Mouse (Mus musculus): ENCODE data around the gene C130073F10Rik. TPM values are rescaled to one million over a fixed set of nuclear protein-coding genes. Genes with fewer than 3 reads are reported as not detected.
"Not testable (repeated sequence)": the region's sequence is repeated elsewhere in the genome, so short reads cannot be mapped to it uniquely, and the experiment has no call there.

Gene C130073F10Rik
- polyA plus RNA-seq, 1 experiment from 2014 or later: not detected

GRCm38 (mm10) chr4:101850908-101851307, 42.7 kb downstream of the C130073F10Rik start:
- no peak overlapping the region for H3K4me2 ChIP-seq (ENCODE audit: low read depth, low read length)
- ATAC-seq (ENCODE audit: insufficient read depth, low FRiP score): no peak

GRCm38 (mm10) chr4:101843923-101844322, 49.7 kb downstream of the C130073F10Rik start, which contains the start of gene B020004J07Rik:
TSS of gene B020004J07Rik (minus strand) at chr4:101844023.
- H3K4me2 ChIP-seq (ENCODE audit: low read depth, low read length); ATAC-seq (ENCODE audit: insufficient read depth, low FRiP score); H3K27ac ChIP-seq (ENCODE audit: low read length); H3K36me3 ChIP-seq (ENCODE audit: control insufficient read depth, insufficient read depth, low read length); H3K9me3 ChIP-seq (replicated peaks; ENCODE audit: control insufficient read depth, low read length); H3K4me3 ChIP-seq (replicated peaks; ENCODE audit: low read length); H3K4me1 ChIP-seq (ENCODE audit: control insufficient read depth, insufficient read depth, low read length); H3K27me3 ChIP-seq (ENCODE audit: control insufficient read depth, insufficient read depth, low read length); H3K9ac ChIP-seq (ENCODE audit: low read length): not testable (repeated sequence)
- WGBS: 88% methylated on average over 3 of the region's 4 CpGs

More at GRCm38 (mm10) chr4:101850908-101851307, 42.7 kb downstream of the C130073F10Rik start:
- H3K36me3 ChIP-seq (ENCODE audit: control insufficient read depth, insufficient read depth, low read length): no peaks in the 10 kb centered on the region
- H3K27me3 ChIP-seq (ENCODE audit: control insufficient read depth, insufficient read depth, low read length): no peaks in the 10 kb centered on the region
- H3K9ac ChIP-seq (ENCODE audit: low read length): no peak overlapping the region
- no peaks in the 10 kb centered on the region for H3K4me1 ChIP-seq (ENCODE audit: control insufficient read depth, insufficient read depth, low read length)
- WGBS: 53% methylated on average over 2 of the region's 2 CpGs
- 0 out of 2 replicates have a peak, but pooled peaks cover 6% of the 10 kb centered on the region for H3K9me3 ChIP-seq (replicated peaks; ENCODE audit: control insufficient read depth, low read length)
- no peak overlapping the region for H3K4me3 ChIP-seq (replicated peaks; ENCODE audit: low read length)
- no peak overlapping the region for H3K27ac ChIP-seq (ENCODE audit: low read length)

Other genes with a start within 250 kb of the C130073F10Rik start
- 94.9 and 100 TPM in 2 replicates for gene Leprot, start 246.1 kb downstream of the C130073F10Rik start, polyA plus RNA-seq (2015; fragmentation: Nextera tagmentation; extraction: Ambion mirVana)
- 7.4 and 7.6 TPM in 2 replicates for gene Lepr, start 176.4 kb downstream of the C130073F10Rik start, polyA plus RNA-seq (2015; fragmentation: Nextera tagmentation; extraction: Ambion mirVana)
- not detected in 2 replicates for gene B020004J07Rik, start 49.8 kb downstream of the C130073F10Rik start, polyA plus RNA-seq (2015; fragmentation: Nextera tagmentation; extraction: Ambion mirVana)
- gene Gm12800, start 15.3 kb upstream of the C130073F10Rik start, polyA plus RNA-seq (2015; fragmentation: Nextera tagmentation; extraction: Ambion mirVana): not detected in 2 replicates
- not detected in 2 replicates for gene Gm12794, start 46.6 kb upstream of the C130073F10Rik start, polyA plus RNA-seq (2015; fragmentation: Nextera tagmentation; extraction: Ambion mirVana)
- not detected in 2 replicates for gene Gm12790, start 87.3 kb upstream of the C130073F10Rik start, polyA plus RNA-seq (2015; fragmentation: Nextera tagmentation; extraction: Ambion mirVana)
- not detected in 2 replicates for gene Gm12789, start 92.8 kb upstream of the C130073F10Rik start, polyA plus RNA-seq (2015; fragmentation: Nextera tagmentation; extraction: Ambion mirVana)
- gene Pde4b, start 193.8 kb upstream of the C130073F10Rik start, polyA plus RNA-seq (2015; fragmentation: Nextera tagmentation; extraction: Ambion mirVana): 12.5 and 12.9 TPM in 2 replicates

Measured in stomach, embryonic 16.5 days (tissue).